Mouse (Mus musculus): ENCODE results near the gene Mtg2.

DNA sequence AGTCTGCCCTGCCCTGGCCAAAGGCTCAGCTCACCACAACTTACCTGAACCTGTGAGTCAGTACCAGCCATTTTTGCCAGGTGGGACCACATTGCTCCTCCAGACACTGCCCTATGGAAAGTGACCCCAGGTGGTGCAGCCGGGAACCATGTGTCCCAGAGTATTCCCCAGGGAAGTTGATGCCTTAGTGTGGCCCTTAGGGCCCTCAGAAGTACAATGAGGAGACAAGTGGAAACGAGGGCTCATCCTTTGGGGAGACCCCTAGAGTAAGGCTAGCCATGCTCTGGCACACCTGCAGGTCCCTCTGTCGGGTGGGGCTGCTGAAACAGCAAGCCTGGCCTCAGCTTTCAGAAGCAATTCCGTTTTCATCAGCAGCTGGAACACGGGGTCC lies 16.2 kb downstream of the Mtg2 start:
- TF ChIP-seq POLR2A (IDR thresholded peaks at IDR 0.05; ENCODE audit: extremely low read depth, insufficient read depth, low read length) = no peak
- TF ChIP-seq CTCF (IDR thresholded peaks at IDR 0.05; ENCODE audit: extremely low read depth, insufficient read depth, low read length) = no peak
